Mouse (Mus musculus) left cerebral cortex, postnatal 4 days (tissue): ENCODE measurements around the gene Tns1. TPM values are rescaled to one million over a fixed set of nuclear protein-coding genes. Genes with fewer than 3 reads are reported as not detected.
A peak's percentile ranks its signal among the peaks of the same experiment; 100 is the strongest.
"Not testable (repeated sequence)": the region's sequence is repeated elsewhere in the genome, so short reads cannot be mapped to it uniquely, and the experiment has no call there.

Experiments
- DNase-seq: peaks from one replicate; pipeline ENCODE4 v3.0.0-alpha.2; 2022
- intact Hi-C: fragments of 180-260 bp; cut with DNase I; formaldehyde crosslinking; loops from one replicate; pipeline ENCODE4 v1.15.1; 2025
- total RNA-seq, 2 experiments: library from RNA; stranded (reverse); gene quantifications; 2 replicates each; pipeline ENCODE4 v1.2.3; 2021

Gene Tns1
- total RNA-seq, result 10 to 100 TPM; 19.6 to 21.4 TPM

DNA sequence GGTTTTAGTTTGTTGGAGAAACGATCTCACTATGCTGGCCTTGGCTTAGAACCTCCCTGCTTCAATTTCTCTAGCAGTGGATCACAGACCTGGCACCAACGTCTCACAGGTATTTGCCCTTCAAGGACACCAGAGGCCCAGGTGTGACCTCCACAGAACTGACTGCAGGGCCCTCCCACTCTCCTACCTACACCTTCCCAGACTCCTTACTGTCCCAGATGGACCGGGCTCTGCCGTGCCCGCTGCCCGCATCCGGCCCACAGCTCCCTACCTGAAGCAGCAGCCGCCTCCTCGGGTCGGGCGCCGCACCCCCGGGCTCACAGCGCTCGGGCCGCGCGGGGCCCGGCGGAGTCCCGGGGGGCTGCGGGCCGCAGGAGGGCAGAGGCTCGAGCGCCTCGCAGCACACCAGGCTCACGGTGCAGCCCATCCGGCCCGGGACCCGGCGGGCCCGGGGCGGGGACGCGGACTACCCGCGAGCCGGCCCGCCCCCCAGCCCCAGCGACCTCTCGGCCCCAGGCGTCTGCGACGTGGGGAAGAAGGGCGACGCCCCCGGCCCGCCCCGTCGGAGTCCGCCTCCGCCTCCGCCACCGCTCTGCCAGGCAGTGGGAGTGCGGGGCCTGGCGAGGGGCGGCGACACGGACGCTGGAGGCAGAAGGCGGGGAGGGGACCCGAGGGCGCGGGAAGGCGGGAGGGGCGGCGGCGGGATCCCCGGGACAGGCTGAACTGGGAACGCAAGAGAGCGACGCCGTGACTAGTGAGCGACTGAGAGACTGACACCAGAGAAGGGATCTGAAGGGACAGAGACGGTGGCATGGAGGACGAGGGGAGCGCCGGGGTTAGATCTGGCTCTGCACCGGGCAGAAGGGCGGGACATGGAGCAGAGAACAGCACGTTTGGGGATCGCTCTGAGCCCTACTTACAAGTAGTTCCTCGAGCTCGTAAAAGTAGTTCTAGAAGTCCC is at the start of gene Tns1:
Gene Tns1, minus strand, starts transcription at position 429 of the 961 bp plus-strand sequence.
- DNase-seq, result peak; percentile 33
- intact Hi-C loops, result loop anchor here (2.0 kb wide), 1 partner anchor 222 kb away; no protein-coding TSS in a partner anchor

DNA sequence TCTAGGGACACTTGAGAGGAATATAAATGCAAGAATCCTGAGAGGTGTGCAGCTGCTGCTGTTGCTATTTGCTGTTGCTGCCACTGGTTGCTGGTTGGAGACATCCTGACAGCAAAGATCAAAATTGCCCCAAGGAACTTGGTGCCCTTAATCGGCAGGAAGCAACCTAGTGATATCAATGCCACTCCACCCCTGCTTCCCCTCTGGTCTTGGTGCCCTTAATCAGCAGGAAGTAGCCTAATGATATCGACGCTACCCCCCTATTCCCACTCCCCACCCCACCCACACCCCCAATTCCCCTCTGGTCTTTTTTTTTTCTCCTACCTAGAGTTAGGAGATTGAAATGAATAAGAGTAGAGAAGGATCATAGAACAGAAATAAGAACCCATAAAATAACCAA is 48.5 kb upstream of the Tns1 start:
- DNase-seq, result no peak
- intact Hi-C loops, result no loop called here

DNA sequence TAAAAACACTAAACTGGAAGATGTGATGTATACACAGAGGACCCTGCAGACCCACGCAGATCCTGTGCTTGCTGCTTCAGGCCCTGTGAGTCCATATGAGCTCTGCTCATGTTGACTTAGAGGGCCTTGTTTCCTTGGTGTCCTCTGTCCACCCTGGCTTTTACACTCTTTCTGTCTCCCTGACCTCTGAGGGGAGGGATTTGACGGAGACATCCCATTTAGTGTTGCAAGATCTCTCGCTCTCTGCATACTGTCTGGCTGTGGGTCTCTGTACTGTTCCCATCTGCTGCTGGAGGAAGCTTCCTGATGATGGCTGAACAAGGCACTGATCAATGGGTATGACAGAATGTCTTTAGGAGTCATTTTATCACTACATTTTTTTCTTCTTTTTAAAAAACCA is 45.5 kb upstream of the Tns1 start:
- no peak for DNase-seq
- intact Hi-C loops, result no loop called here

DNA sequence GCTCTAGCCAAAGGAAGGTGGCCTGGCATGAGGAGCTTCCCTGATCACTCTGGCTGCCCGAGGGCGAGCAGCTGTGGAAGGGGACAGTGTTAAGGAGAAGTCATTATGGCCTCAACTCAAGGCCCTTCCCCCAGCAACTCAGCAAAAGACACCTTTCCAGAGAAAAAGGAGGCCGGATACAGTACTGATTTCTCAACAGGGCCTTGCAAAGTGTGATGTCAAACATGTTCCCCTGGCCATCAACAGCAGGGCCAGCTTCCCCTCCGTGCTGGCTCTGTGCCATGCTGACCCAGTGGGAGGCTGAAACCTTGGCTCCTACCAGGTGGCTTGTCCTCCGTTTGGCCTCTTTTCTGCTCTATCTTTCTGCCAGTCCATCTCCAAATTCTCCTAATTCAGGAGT is 42.9 kb upstream of the Tns1 start:
- intact Hi-C loops, result no loop called here

DNA sequence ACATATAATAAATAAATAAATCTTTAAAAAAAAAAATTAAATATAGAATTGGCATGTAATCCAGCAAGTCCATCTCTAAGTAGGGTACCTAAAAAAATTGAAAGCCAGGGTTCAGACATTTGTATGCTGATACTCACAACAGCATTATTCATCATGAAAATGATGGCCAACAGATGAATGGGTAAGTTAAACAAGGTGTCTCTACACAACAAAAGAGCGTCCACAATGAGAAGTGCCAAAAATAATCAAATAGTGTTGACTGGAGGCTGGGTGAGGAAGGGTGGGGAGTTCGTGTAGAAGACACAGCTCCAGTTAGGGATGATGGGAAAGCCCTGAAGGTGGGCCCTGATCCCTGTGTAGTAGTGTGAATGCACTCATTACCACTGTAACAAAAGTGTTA is 35.8 kb upstream of the Tns1 start:
- DNase-seq, result no peak
- intact Hi-C loops, result no loop called here

More for the DNA sequence above, 42.9 kb upstream of the Tns1 start:
- DNase-seq, result peak; percentile 15

DNA sequence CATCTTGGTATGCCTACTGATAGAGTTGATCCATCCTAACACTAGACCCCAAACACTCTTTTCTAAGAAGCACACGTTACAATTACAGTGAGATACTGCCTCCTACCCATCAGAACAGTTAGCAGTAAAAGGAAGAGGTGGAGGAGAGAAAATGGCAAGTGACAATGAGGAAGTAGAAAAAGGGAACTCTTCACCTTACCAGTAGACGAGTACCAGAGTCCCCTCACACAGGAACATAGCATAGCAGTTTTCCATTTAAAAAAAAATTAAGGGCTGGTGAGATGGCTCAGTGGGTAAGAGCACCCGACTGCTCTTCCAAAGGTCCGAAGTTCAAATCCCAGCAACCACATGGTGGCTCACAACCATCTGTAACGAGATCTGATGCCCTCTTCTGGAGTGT is 35.4 kb upstream of the Tns1 start:
- intact Hi-C loops, DNase-seq: not testable (repeated sequence)

DNA sequence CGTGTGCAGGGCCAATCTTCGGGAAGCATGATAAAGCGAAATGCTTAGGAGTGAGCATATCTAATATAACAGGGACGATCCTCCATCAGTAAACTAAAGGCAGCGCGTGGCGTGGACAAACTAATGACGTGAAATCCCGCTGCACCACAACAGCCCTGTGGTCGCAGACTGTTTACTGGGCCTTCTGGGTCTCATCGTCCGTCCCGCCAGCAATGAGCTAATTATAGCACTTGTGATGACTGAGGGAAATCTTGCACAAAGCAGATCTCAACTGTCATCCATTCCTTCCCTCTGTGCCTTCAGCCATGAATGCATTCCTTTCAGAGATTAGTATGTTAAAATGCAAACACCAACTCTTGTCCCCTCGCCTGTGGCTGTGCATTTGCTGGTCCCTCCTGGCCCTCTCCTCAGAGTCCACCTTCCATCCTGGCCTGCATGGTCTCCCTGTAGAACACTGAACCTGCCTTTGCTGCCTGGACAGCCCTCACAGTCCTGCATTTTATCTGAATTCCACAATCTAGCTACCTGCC is 32.2 kb upstream of the Tns1 start:
- intact Hi-C loops, result no loop called here
- DNase-seq, result no peak

DNA sequence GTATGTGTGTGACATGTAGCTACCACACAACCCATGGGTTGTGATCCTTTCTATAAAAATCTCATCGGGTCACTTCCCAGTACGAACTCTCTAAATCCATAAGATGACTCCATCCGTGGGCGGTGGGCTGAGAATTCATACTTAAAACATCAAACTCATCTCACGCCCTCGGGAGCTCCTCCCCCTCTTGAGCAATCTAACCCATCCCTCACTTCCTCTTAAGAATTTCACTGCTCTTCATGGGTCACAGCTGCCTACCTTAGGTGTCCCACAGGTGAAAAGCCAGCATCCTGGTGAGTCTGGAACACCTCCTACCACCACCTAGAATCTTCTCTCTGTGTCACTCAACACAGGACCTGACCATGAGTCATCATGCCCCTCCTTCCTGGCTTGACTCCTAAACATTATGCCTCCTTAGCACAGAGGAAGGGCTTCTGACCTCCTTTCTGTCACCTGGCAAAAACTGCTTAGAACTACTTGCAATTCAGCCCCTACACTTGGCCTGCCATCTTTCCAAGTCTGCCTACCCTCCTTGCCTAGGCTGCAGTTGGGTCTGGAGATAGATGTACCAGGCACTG is 31.3 kb upstream of the Tns1 start:
- DNase-seq, result no peak

DNA sequence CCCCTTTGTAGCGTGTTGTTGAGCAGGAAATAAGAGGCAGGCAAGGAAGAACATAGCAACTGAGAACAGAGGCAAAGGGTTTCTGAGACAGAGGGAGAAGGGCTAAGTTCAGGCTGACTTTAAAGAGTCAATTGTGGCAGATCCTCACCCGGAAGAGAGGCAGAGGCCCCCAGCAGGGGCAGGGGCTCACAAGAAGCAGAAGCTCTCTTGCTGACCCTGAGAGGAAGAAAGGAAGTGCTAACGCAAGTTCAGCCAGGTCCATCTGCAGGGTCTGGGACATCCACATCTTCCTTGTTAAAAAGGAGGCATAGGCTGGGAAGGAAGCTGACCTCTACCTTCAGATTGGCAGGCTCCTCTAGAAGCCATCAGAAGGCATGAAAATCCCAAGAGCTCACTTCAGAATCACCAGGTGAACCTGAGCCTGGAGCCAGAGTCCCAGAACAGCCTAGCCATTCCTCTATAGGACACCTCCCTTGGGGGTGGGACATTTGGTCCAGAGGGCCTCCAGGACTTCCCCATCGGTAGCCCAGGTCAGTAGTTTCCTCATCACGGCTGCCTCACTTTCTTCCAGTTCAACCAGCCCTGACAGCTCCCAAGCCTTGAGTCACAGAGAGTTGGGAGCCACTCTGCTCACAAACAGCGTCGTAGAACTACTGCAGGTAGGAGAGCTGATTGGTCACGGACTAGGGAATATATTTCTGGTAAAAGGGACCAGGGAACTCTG is 29.4 kb upstream of the Tns1 start, which contains the start of gene Cxcr2:
Gene Cxcr2, plus strand, starts transcription at position 529 of the 724 bp plus-strand sequence.
- intact Hi-C loops, result no loop called here
- no peak for DNase-seq

More for the DNA sequence above, 31.3 kb upstream of the Tns1 start:
- intact Hi-C loops, result no loop called here

DNA sequence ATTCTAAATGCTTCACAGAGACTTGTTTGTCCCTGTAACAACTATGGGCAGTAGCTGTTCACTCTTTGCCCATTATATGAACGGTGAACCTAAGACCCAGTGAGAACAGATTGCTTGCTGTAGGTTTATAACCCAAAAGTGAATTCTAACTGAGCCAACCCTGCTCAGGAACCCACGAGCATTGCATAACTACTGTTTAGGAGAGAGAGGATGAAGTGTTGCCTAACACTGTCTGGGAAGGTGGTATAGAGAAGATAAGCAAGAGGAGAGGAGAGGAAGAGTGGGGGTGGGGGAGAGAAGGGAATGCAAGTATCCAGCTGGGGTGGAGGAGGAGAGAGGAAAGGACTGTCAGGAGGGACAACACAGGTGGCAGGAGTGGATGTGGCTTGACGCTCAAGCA is 26.8 kb upstream of the Tns1 start:
- intact Hi-C loops, result no loop called here
- DNase-seq, result no peak

DNA sequence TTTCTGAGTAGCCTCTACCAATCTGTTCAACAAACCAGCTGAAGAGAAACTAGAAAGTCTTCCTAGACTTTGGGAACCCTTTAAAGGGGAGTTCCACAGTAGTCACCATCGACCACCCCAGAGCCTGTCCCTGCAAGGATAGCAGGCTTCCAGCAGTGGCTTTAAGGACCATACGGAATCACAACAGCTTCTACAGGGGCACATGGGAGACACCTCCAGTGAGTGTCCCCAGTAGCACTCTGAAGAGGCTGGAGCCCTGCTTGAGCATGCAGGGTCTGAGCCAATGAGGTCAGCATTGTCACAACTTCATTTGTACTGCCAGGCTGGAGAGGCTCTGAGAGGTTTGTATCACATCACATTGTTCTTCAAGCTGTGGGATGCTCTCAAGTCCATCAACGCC is 25.9 kb upstream of the Tns1 start:
- no peak for DNase-seq
- intact Hi-C loops, result no loop called here

DNA sequence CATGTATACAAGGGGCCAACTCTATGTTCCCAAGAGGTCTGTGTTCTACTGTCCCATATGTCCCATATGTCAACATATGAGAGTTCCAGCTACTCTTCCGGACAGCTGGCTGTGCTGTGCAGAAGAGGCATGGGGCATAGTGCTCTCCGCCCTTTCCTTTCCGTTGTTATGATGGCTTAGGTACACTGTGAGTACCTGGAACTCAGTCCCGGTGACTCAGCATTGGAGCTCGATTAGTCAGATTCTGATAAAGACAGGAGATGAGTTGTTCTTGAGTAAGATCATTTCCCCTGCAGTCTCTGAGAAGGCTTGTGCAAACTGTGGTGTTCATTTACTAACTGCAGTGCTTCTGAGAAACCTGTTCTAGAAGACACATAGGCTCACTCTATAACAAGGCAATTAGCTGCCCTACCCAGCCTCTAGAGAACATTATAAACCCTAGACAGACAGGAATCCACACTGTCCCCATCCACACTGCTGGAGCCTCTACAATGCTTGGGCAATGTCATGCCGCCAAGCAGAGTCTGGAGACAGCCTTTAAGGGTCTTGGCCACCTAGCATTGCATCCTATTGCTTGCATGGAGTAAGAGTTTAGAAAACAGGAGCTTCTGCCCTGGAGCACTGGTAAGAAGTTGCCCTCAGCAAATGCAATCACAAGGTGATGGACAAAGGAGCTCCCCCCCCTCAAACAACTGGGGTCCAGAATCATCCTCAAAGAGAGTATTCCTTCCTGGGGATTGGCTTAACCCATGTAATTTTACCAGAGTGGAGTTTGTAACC is 25.0 kb upstream of the Tns1 start:
- intact Hi-C loops, result no loop called here

DNA sequence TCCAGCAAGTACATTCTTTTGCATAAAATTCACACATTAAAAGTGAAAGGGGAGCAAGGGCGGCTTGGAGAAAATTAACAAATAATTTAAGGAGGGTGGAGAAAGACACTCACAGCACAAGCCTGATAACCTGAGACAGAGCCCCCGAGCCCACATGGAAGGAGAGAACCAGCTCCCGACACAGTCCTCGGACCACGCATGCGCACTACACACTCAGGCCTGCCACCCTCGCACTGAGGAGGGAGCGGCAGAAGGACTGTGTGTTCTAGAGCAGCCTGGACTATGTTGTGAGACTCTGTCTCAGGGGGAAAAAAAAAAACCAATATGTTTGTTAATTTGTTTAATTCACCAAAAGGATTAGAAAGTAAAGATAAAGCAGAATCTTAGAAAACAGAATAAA is 17.5 kb upstream of the Tns1 start:
- no peak for DNase-seq
- intact Hi-C loops, result no loop called here

More for the DNA sequence above, 25.0 kb upstream of the Tns1 start:
- no peak for DNase-seq

DNA sequence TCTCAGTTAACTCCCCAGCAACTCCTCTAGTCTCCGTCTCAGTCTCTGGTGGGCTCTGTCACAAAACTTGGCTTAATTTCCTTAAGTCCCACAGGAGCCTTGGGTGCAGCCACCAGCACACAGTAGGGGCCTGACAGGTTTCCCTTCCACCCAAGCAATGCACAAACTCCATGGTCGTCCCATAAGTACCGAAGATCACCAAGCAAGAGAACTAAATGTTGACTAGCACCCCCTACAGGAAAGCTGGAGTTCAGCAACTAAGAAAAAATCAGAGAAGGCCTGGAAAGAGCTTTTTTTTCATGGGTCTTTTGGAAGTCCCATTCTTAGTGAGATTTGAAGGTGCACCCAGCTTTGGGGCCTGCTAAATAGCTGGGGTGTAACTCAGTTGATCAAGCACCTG is 15.2 kb upstream of the Tns1 start:
- no peak for DNase-seq
- intact Hi-C loops, result no loop called here

DNA sequence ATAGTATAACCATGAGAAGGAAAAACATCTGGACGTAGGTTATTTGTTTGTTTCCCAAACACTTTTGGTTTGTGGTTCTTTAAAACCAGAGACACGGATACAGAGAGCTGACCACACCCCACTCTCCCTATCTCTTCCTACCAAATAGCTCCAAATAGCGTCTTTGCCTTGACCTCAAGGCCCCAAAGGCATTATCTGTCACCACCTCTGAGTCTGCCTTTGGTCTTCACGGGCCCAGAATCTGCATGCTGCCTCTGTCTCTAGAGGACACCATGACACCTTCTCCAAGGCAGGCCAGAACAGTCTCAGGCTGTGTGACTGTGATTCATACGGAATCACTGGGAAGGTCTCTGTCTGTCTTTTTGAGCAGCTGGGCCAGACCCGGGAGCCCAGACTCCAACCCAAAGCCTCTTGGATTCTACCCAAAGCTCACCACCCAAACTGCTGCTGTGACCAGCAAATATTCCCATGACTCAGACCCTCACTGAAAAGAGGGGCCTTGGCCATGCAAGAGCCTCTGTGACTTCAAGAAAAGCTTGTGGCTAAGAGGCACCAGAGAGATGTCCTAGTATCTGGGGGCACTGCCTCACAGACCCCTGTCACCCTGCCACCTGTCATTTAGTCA is 11.2 kb upstream of the Tns1 start:
- intact Hi-C loops, result no loop called here
- no peak for DNase-seq

DNA sequence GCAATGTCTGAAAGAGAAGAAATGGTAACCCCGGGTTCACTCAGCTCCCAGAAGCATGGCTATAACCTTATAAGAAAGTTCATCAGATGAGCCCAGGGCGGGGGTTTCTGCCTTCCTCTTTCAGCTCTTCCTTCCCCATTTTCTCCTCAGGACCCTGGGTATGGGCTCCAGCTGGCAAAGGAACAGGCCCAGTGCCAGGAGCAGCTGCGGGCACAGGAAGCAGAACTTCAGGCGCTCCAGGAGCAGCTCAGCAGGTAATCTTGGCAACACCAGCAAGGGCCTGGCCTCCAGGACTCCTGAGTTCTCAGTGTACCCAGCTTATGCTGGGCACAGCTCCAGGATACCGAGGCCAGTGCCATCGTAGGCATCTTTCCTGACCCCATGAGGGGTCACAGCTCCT is 9.7 kb upstream of the Tns1 start:
- intact Hi-C loops, result no loop called here
- peak; percentile 43 for DNase-seq

DNA sequence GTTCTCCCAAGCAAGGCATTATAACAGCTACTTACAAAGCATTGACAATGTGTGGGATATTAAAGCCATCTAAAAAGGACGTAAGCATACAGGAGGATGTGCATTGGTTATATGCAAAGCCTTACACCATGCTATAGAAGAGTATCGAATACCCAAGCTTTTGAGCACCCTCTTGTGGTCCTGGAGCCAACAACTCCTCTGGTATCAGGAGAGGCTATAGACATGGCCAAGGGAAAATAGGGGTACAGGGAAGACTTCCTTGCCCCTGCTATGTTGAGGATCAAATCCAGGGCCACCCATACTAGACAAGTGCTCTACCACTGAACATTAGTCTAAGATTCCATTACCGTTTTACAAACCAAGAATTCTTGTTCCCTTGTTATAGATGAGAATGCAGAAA is 7.8 kb upstream of the Tns1 start:
- intact Hi-C loops, result no loop called here
- DNase-seq, result no peak

DNA sequence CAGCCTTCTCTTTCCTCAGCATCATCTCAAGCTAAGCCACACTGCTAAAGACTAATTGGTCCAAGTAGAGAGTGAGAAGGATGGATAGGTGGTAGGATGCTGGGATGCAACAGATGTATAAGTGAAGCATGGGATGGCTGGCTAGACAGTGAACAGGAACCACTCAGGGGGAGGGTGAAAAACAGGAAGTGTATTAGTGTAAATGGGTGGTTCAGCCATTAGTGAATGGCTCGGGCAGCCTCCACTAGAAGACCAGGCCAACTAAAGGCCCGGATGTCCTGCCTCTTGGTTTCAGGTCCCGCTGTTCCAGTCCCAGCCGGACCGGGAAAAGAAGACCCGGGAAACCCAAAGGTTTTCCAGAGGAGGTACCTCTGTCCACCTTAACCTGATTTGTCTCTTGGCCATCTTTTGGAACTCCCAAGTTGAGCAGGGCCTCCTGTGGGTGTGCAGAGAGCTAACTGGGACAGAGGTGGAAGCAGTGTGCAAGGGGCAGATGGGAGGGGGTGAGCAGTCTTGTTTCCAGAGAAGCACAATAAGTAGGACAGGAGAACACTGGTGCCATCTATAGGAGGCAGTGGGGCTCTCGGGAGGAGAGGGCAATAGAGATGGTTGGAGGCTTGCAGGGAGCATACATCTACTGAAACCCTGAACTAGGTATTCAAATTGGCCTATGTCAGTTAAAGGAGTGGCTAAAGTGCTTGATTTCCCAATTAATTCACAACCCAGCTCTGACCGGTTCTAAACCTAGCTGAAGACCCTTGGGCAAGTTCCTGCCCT is 6.8 kb upstream of the Tns1 start:
- DNase-seq, result no peak
- intact Hi-C loops, result no loop called here

DNA sequence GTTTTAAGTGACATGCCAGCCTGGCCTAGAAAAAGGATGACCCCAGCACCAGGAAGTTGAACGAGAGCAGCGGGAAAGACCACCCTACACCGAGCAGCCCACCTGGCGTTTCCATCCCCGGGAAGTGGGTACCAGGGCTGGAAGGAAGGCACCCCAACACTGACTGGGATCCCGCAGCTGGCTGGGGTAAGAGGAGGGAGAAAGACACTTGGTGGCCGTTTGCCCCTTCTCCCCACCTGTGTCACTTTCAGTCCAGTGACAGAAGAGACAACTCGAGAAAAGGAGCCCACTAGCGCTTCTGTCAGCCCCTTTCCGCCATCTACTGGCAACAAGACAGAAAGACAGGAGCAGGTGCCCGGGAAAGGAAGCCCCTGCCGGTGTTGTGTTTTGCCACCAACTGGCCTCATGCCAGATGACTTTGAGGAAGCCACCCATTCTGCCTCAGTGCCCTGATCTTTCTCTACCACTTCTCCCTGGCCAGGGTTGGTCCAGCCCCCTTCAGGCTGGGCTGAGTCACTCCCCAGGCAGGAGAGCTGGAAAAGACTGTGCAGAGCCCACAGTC is 823 bp upstream of the Tns1 start, which contains the start of gene Rufy4:
Gene Rufy4, plus strand, starts transcription at position 551 of the 562 bp plus-strand sequence.
- intact Hi-C loops, result loop anchor here (2.0 kb wide), 1 partner anchor 222 kb away; no protein-coding TSS in a partner anchor
- peak; percentile 79 for DNase-seq
